Mouse (Mus musculus): Measurements from ENCODE around the gene Sftpd.

Sftpd gene

GRCm38 (mm10) chr14:41185059-41185821 is at the start of gene Sftpd:
Gene Sftpd (minus strand): TSS chr14:41185149.
- DNase-seq (ENCODE audit: low read depth, low spot score) = no peak

- DNase-seq (ENCODE audit: low read depth, low spot score) = no peak
These were observed 13.2 kb upstream of the Sftpd start for GRCm38 (mm10) chr14:41198037-41198730.

- DNase-seq (ENCODE audit: low read depth, low spot score) = no peak
These were observed 4.5 kb upstream of the Sftpd start for GRCm38 (mm10) chr14:41189496-41189895.

GRCm38 (mm10) chr14:41174802-41175201 is 10.1 kb downstream of the Sftpd start:
- no peak for DNase-seq (ENCODE audit: low read depth, low spot score)

- no peak for DNase-seq (ENCODE audit: low read depth, low spot score)
These were observed 14.4 kb downstream of the Sftpd start for GRCm38 (mm10) chr14:41170514-41170913.

- DNase-seq (ENCODE audit: low read depth, low spot score) = no peak
These were observed 16.4 kb downstream of the Sftpd start for GRCm38 (mm10) chr14:41168567-41168966.

- no peak for DNase-seq (ENCODE audit: low read depth, low spot score)
These were observed 17.7 kb downstream of the Sftpd start for GRCm38 (mm10) chr14:41167278-41167677.

GRCm38 (mm10) chr14:41162663-41163062 is 22.3 kb downstream of the Sftpd start:
- DNase-seq (ENCODE audit: low read depth, low spot score) = peak; percentile 5

- DNase-seq (ENCODE audit: low read depth, low spot score) = no peak
These were observed 24.2 kb downstream of the Sftpd start for GRCm38 (mm10) chr14:41160743-41161142.

- no peak for DNase-seq (ENCODE audit: low read depth, low spot score)
These were observed 24.9 kb downstream of the Sftpd start for GRCm38 (mm10) chr14:41160076-41160475.

GRCm38 (mm10) chr14:41151220-41151898 is 33.6 kb downstream of the Sftpd start, which contains the start of gene Mbl1:
Gene Mbl1 (plus strand): TSS chr14:41151458.
- DNase-seq (ENCODE audit: low read depth, low spot score) = no peak

GRCm38 (mm10) chr14:41147356-41147755 is 37.6 kb downstream of the Sftpd start:
- no peak for DNase-seq (ENCODE audit: low read depth, low spot score)

GRCm38 (mm10) chr14:41146922-41147321 is 38.0 kb downstream of the Sftpd start:
- no peak for DNase-seq (ENCODE audit: low read depth, low spot score)

- no peak for DNase-seq (ENCODE audit: low read depth, low spot score)
These were observed 38.9 kb downstream of the Sftpd start for GRCm38 (mm10) chr14:41146035-41146434.

GRCm38 (mm10) chr14:41140686-41141085 is 44.3 kb downstream of the Sftpd start:
- no peak for DNase-seq (ENCODE audit: low read depth, low spot score)

- DNase-seq (ENCODE audit: low read depth, low spot score) = no peak
These were observed 47.9 kb downstream of the Sftpd start for GRCm38 (mm10) chr14:41137006-41137405.

- no peak for DNase-seq (ENCODE audit: low read depth, low spot score)
These were observed 53.4 kb downstream of the Sftpd start, which contains the start of gene Sftpa1 for GRCm38 (mm10) chr14:41131540-41131939. Gene Sftpa1 (plus strand): TSS chr14:41131782.

- DNase-seq (ENCODE audit: low read depth, low spot score) = no peak
These were observed 57.0 kb downstream of the Sftpd start for GRCm38 (mm10) chr14:41127997-41128396.

GRCm38 (mm10) chr14:41124683-41125082 is 60.3 kb downstream of the Sftpd start:
- DNase-seq (ENCODE audit: low read depth, low spot score) = no peak
